Mouse (Mus musculus) mesoderm, embryonic 11.5 days (tissue): ENCODE measurements at regions not wholly inside any gene's neighbourhood (a gene's known extent, or its start where the extent isn't known, plus 50 kb on each side); places are given as distances from the start of the nearest gene placed in this dataset.

ENCODE experiments used
- DNase-seq: peaks from one replicate; pipeline ENCODE4 v3.0.0-alpha.2; 2012; ENCODE audit warnings: low read depth, low spot score

DNA sequence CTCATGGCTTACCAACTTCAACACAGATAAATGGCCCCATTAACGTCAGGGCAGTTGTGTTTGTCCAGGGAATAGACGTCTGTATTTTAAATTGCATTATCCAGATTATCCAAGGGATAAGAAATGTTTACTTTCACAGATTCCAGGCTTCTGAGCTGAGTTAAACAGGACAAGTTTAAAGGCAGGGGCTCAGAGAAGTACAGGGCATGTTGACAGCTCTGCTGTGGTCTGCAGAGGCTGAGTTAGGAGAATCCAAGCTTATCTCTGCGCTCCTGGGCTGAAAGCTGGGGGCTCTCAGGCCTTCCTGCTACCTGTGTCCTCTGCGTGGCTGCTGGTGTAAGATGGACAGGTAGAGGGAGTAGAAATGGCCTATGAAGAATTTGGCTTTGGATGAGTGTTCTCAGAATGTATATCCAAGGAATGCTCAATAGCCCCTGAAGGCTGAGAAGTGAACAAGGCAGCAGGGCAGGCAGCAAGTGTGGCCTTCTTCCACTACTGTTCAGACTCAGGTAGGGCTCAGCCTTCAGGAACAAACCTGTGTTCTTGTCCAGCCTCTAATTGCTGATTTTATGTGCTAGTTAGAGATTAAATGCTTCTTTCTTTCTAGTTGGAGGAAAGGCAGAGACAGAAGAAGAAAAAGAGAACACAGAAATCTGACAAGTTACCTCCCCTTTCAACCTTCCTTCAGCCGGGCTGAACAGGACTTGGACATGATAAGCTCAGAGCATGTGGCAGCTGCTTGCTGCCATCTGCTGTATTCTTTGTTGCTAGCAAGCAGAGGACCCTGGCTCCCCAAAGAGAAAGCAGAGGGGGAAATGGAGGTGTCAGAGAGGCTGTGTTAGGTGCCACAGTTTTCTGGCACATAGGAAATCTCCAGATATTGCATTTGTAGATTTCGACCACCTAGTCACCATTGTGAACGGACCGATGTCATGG, 77.9 kb upstream of the Grem2 start:
- peak; percentile 50 for DNase-seq

DNA sequence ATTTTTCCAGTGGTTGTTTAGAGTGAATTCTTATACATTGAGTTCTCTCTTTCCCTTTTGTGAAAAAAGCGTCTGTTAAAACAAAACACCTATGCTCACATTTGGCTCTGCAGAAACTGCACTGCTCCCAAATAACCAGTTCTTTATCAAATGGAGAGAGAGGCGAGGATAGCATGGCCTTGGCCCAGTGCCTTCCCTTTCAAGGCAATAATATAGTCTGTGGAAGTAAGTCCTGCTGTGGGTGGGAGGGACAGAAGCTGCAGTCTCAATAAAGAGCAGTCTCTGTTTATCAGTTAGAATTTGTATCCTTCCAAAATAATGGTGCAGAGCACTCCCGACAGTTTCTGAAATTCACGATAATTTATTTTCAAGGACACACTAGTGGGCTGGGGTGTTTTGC, 70.9 kb upstream of the Grem2 start:
- no peak for DNase-seq

DNA sequence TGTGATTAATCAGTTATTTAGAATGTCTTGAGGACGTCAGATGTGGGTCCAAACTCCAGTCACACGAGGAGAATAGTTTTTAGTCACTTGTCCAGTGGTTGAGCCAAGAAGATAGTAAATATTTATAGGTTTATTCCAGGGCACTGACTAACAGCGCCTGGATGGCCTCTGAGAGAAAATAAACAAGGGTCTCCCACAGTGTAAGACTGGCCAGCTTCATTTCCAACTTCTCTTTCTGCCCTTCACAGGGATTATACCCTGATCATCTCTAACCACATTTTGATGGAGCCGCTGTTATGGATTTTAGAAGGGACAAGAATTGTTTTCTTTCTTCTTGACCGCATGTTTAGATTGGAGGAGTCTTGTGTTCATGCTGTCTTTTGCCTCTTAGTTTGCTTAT, 67.0 kb upstream of the Grem2 start:
- no peak for DNase-seq

DNA sequence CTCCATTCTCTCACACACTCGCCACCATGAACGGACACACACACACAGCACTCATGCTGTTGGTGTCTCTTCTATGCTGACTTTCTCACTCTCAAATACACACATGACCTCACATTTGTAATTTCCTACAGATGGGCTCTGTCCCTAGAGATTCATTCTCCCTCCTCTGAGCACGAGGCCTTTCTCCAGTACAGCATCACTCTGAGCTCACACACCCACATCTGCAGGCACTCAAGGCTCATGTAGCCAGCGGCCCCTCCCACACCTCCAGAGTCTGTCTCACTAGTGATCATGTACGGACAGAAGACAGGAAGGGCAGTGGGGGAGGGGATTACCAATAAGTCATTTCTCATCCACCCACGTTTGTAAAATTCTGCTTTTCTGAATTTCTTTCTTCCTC, 50.3 kb upstream of the Grem2 start:
- DNase-seq: peak; percentile 32
